Mouse (Mus musculus): Measurements from ENCODE around the gene Defb36. TPM values are rescaled to one million over a fixed set of nuclear protein-coding genes. Genes with fewer than 3 reads are reported as not detected.

The Defb36 gene
- polyA plus RNA-seq, 1 experiment, result not detected

GRCm38 (mm10) chr2:152657398-152657797, 53.3 kb downstream of the Defb36 start:
- WGBS, result 64% methylated on average over 10 of the region's 10 CpGs
- no peak for DNase-seq
- no peaks in the 10 kb centered on the region for H3K4me1 ChIP-seq (ENCODE audit: control insufficient read depth, insufficient read depth, low read length)
- no peak overlapping the region for H3K27ac ChIP-seq (ENCODE audit: insufficient read depth, low read length)
- no peak overlapping the region for H3K4me3 ChIP-seq (replicated peaks; ENCODE audit: insufficient read depth, low read depth, low read length)
- no peaks in the 10 kb centered on the region for H3K27me3 ChIP-seq (ENCODE audit: control insufficient read depth, insufficient read depth, low read length)
- TF ChIP-seq CTCF (IDR thresholded peaks at IDR 0.05; ENCODE audit: borderline replicate concordance, insufficient read depth, low read depth, low read length) (no peak), POLR2A (IDR thresholded peaks at IDR 0.05; ENCODE audit: borderline replicate concordance, insufficient read depth, low read length) (no peak)

GRCm38 (mm10) chr2:152661163-152661562, 57.0 kb downstream of the Defb36 start:
- H3K4me3 ChIP-seq (replicated peaks; ENCODE audit: insufficient read depth, low read depth, low read length), result no peak overlapping the region
- H3K27me3 ChIP-seq (ENCODE audit: control insufficient read depth, insufficient read depth, low read length), result no peaks in the 10 kb centered on the region
- WGBS, result 84% methylated on average over 6 of the region's 6 CpGs
- H3K27ac ChIP-seq (ENCODE audit: insufficient read depth, low read length), result no peak overlapping the region
- no peak for DNase-seq
- H3K4me1 ChIP-seq (ENCODE audit: control insufficient read depth, insufficient read depth, low read length), result no peaks in the 10 kb centered on the region
- no peak for TF ChIP-seq POLR2A (IDR thresholded peaks at IDR 0.05; ENCODE audit: borderline replicate concordance, insufficient read depth, low read length)
- no peak for TF ChIP-seq CTCF (IDR thresholded peaks at IDR 0.05; ENCODE audit: borderline replicate concordance, insufficient read depth, low read depth, low read length)

Other genes starting within 250 kb of the Defb36 start
- gene Nrsn2, start 227.7 kb upstream of the Defb36 start, polyA plus RNA-seq (2012; rRNA removed), result 124 and 142 TPM in 2 replicates
- 11.1 and 12.1 TPM in 2 replicates for gene Sox12, start 206.3 kb upstream of the Defb36 start, polyA plus RNA-seq (2012; rRNA removed)
- 10.7 and 11.9 TPM in 2 replicates for gene Zcchc3, start 189.3 kb upstream of the Defb36 start, polyA plus RNA-seq (2012; rRNA removed)
- 2.6 and 3.9 TPM in 2 replicates for gene 6820408C15Rik, start 188.7 kb upstream of the Defb36 start, polyA plus RNA-seq (2012; rRNA removed)
- gene Defb23, start 139.7 kb upstream of the Defb36 start, polyA plus RNA-seq (2012; rRNA removed), result not detected in 2 replicates
- 0.23 TPM in 1 of 2 replicates, not detected in the other for gene Defb20, start 127.3 kb upstream of the Defb36 start, polyA plus RNA-seq (2012; rRNA removed)
- gene Defb22, start 114.2 kb upstream of the Defb36 start, polyA plus RNA-seq (2012; rRNA removed), result not detected in 2 replicates
- gene Defb26, start 92.6 kb upstream of the Defb36 start, polyA plus RNA-seq (2012; rRNA removed), result not detected in 2 replicates
- gene Defb28, start 86.1 kb upstream of the Defb36 start, polyA plus RNA-seq (2012; rRNA removed), result not detected in 2 replicates
- gene Defb29, start 64.2 kb upstream of the Defb36 start, polyA plus RNA-seq (2012; rRNA removed), result not detected in 2 replicates
- gene Gm17416, start 35.0 kb upstream of the Defb36 start, polyA plus RNA-seq (2012; rRNA removed), result not detected in 2 replicates
- not detected in 2 replicates for gene Defb21, start 31.6 kb upstream of the Defb36 start, polyA plus RNA-seq (2012; rRNA removed)
- not detected in 2 replicates for gene Defb19, start 24.0 kb upstream of the Defb36 start, polyA plus RNA-seq (2012; rRNA removed)
- gene Defb45, start 4.9 kb upstream of the Defb36 start, polyA plus RNA-seq (2012; rRNA removed), result not detected in 2 replicates
- gene Defb25, start 18.7 kb downstream of the Defb36 start, polyA plus RNA-seq (2012; rRNA removed), result not detected in 2 replicates
- 0.76 and 0.90 TPM in 2 replicates for gene Rem1, start 22.6 kb downstream of the Defb36 start, polyA plus RNA-seq (2012; rRNA removed)
- gene H13, start 65.1 kb downstream of the Defb36 start, polyA plus RNA-seq (2012; rRNA removed), result 80.5 and 83.5 TPM in 2 replicates
- gene Mcts2, start 82.7 kb downstream of the Defb36 start, polyA plus RNA-seq (2012; rRNA removed), result 19.2 and 19.9 TPM in 2 replicates
- 63.8 and 68.7 TPM in 2 replicates for gene Id1, start 131.9 kb downstream of the Defb36 start, polyA plus RNA-seq (2012; rRNA removed)
- gene Cox4i2, start 149.8 kb downstream of the Defb36 start, polyA plus RNA-seq (2012; rRNA removed), result 9.2 and 9.7 TPM in 2 replicates
- 141 and 142 TPM in 2 replicates for gene Bcl2l1, start 227.4 kb downstream of the Defb36 start, polyA plus RNA-seq (2012; rRNA removed)
- 1.2 TPM in 2 replicates for gene Tpx2, start 243.6 kb downstream of the Defb36 start, polyA plus RNA-seq (2012; rRNA removed)

Measured in cerebellum, adult 2 months (tissue).